Mouse (Mus musculus) forebrain, embryonic 13.5 days (tissue): ENCODE measurements around the gene Fam169a. TPM values are rescaled to one million over a fixed set of nuclear protein-coding genes. Genes with fewer than 3 reads are reported as not detected.
"Not testable (repeated sequence)": the region's sequence is repeated elsewhere in the genome, so short reads cannot be mapped to it uniquely, and the experiment has no call there.

Source experiments
- ATAC-seq: fragments of 200-750 bp; cut with Nextera tagmentation; 2 replicates; pipeline ENCODE4 v1.8.0; 2017
- H3K27ac ChIP-seq: fragments of 300-500 bp; sonication (generic); 2 replicates; pipeline ENCODE4 v1.5.1; 2015; ENCODE audit warnings: inconsistent platforms, mild to moderate bottlenecking, moderate library complexity
- H3K27me3 ChIP-seq: fragments of 300-500 bp; sonication (generic); 2 replicates; pipeline ENCODE4 v1.6.1; 2015; ENCODE audit warnings: mild to moderate bottlenecking, inconsistent platforms
- H3K36me3 ChIP-seq: fragments of 300-500 bp; sonication (generic); 2 replicates; pipeline ENCODE4 v1.6.1; 2015; ENCODE audit warnings: mild to moderate bottlenecking, inconsistent platforms; ENCODE audit not compliant: poor library complexity, severe bottlenecking
- H3K4me1 ChIP-seq: fragments of 300-500 bp; sonication (generic); 2 replicates; pipeline ENCODE4 v1.6.1; 2015; ENCODE audit warnings: inconsistent platforms
- H3K4me2 ChIP-seq: fragments of 300-500 bp; sonication (generic); 2 replicates; pipeline ENCODE4 v1.6.1; 2015; ENCODE audit warnings: inconsistent platforms, mild to moderate bottlenecking, moderate library complexity
- H3K4me3 ChIP-seq: fragments of 300-500 bp; sonication (generic); 2 replicates; pipeline ENCODE4 v1.5.1; 2015; ENCODE audit warnings: mild to moderate bottlenecking, inconsistent platforms
- H3K9ac ChIP-seq: fragments of 300-500 bp; sonication (generic); 2 replicates; pipeline ENCODE4 v1.6.1; 2015; ENCODE audit warnings: mild to moderate bottlenecking, inconsistent platforms
- H3K9me3 ChIP-seq: fragments of 300-500 bp; sonication (generic); replicated peaks from 2 replicates; pipeline ENCODE4 v1.6.1; 2016; ENCODE audit warnings: inconsistent platforms
- WGBS: fragments of 180-500 bp; shearing (Covaris S2); methylation state at CpG from one replicate; pipeline ENCODE4 v1.1.7; 2015; 5-methylcytosine and 5-hydroxymethylcytosine counted together
- polyA plus RNA-seq: library from polyadenylated mRNA; unstranded; fragments of >200 nt; fragmentation: Nextera tagmentation; extraction: Ambion mirVana; gene quantifications from 2 replicates; pipeline ENCODE4 v1.2.1, GENCODE M21; 2015

Fam169a gene
- polyA plus RNA-seq, 1 experiment from 2014 or later, result 9.5 TPM

DNA sequence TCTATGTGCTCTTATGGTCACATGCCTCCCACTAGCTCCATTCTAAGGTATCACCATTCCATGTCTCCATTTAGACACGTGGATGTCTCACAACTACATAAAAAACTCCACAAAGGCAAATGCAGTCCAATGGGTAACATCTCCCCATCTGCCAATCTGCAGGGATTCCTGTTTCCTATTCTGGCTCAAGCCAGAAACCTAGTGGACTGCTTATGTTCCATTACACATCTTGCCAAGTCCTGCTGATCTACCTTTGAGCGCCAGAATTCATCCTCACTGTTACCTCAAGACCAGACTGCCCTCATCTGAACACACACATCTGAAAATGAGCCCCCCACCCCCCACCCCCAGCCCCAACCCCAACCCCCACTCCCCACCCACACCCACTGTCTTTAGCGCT, 4.9 kb upstream of the Fam169a start:
- H3K27me3 ChIP-seq, result peaks cover 2% of the 10 kb centered on the region; the same call in 1 of the 2 replicates
- H3K36me3 ChIP-seq, result no peaks in the 10 kb centered on the region
- no peak for ATAC-seq
- WGBS, result 97% methylated on average over 3 of the region's 3 CpGs
- H3K4me2 ChIP-seq, result no peak overlapping the region
- H3K4me3 ChIP-seq, result no peak overlapping the region
- 0 out of 2 replicates have a peak, but pooled peaks cover 3% of the 10 kb centered on the region for H3K4me1 ChIP-seq
- no peak overlapping the region for H3K27ac ChIP-seq
- H3K9ac ChIP-seq, result no peak overlapping the region
- no peaks in the 10 kb centered on the region for H3K9me3 ChIP-seq

DNA sequence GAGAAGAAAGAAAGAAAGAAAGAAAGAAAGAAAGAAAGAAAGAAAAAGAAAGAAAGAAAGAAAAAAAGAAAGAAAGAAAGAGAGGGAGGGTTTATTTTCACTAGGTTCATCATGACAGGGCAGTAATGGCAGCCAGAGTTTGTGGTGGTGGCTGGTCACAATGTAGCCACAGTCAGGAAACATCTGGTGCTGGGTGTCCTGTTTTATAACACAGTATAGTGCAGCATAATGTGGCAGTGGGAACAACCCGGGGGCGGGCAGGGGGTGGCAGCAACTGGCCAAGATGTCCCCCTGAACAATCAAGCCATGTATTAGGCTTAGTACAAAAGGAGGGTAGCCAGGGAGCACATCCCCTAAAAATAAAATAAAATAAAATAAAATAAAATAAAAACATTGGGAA, 3.7 kb upstream of the Fam169a start:
- WGBS, result 96% methylated on average over 2 of the region's 2 CpGs
- Histone ChIP-seq H3K27me3 (peaks cover 12% of the 10 kb centered on the region), H3K36me3 (no peaks in the 10 kb centered on the region)

DNA sequence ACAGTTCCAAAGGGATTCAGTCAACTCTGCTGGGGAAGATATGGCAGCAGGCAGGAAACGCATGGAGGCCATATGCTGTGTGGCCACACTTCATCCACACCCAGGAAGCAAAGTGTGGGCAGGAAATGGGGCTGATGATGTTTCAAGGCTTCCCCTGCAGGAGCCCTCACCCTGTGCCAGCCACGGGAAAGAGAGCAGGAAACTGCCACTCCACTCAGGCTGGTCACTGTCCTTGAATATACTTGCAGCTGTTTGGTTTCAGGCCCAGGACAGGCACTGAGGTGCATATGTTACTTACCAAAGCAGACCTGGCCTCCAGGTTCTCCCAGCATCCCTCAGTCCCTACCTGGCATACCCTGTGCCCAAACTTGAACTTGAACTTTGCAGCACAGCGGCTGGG, 2.7 kb upstream of the Fam169a start:
- no peak overlapping the region; the same call in 1 of the 2 replicates for H3K9ac ChIP-seq
- 54% methylated on average over 3 of the region's 3 CpGs for WGBS
- H3K9me3 ChIP-seq, result no peaks in the 10 kb centered on the region
- H3K4me1 ChIP-seq, result 0 out of 2 replicates have a peak, but pooled peaks cover 5% of the 10 kb centered on the region
- no peak for ATAC-seq
- peaks cover 18% of the 10 kb centered on the region for H3K27me3 ChIP-seq
- H3K27ac ChIP-seq, result no peak overlapping the region
- no peaks in the 10 kb centered on the region for H3K36me3 ChIP-seq
- no peak overlapping the region for H3K4me3 ChIP-seq
- 0 out of 2 replicates have a peak overlapping the region, but pooled peaks have one; percentile 10 for H3K4me2 ChIP-seq

More for the DNA sequence above, 3.7 kb upstream of the Fam169a start:
- no peaks in the 10 kb centered on the region for H3K9me3 ChIP-seq
- no peak overlapping the region for H3K4me3 ChIP-seq
- no peak for ATAC-seq
- no peak overlapping the region for H3K4me2 ChIP-seq
- 0 out of 2 replicates have a peak, but pooled peaks cover 5% of the 10 kb centered on the region for H3K4me1 ChIP-seq
- no peak overlapping the region for H3K9ac ChIP-seq
- no peak overlapping the region for H3K27ac ChIP-seq

DNA sequence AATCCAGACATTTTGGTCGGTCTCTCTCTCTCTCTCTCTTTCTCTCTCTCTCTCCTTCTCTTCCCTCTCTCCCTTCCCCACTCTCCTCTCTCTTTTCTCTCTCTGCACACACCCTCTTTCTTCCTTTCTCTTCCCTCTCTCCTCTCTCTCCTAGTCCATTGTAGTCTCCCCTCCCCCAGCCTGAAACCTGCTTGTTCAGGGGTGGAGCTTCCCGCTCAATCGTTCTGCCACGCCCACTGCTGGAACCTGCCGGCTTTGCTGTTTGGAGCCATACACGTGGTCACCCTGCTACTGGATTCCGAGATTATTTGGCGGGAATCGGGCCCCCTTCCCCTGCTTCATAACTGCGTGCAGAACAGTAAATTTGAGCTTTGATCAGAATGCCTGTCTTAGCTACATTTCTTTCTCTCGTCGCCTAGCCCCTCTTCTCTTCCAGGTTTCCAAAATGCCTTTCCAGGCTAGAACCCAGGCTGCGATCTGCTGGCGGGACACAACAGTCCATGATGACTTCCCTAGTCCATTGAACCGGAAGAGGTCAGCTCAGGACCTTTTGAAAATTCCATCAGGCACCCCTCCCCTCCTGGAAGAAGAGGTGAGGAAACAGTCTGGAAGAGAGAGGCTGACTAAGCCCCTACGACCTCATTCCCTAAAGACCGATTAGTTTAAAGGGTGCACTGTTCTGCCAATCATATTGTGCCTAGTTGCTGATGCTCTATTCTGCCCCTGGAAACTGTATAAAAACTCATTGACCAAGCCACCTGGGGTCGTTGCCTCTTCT, 2.1 kb upstream of the Fam169a start:
- H3K27ac ChIP-seq, H3K4me1 ChIP-seq, ATAC-seq, H3K4me3 ChIP-seq, H3K9ac ChIP-seq, H3K36me3 ChIP-seq, H3K9me3 ChIP-seq: not testable (repeated sequence)
- H3K4me2 ChIP-seq, result 0 out of 2 replicates have a peak overlapping the region, but pooled peaks have one; percentile 10
- 40% methylated on average over 18 of the region's 18 CpGs for WGBS
- H3K27me3 ChIP-seq, result peaks cover 23% of the 10 kb centered on the region

DNA sequence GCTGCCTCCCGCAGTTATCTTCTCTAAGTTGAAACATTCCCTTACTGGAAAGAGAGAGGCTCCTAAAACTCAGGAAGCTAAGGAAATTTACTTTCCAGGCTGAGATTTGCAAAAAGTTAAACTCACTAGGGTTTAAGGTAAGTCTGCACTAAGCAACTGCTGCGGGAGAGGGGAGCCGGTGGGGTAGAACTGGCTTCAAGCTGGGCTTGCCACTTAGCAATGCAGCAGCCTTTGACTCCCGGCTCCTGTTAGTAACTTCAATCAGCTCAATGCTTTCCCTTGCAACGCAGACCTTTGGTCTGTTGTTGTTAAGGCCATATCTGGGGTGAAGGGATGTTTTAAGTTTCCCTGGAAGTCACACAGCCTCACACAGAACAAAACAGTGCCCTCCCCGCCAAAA, 605 bp downstream of the Fam169a start:
- no peaks in the 10 kb centered on the region for H3K9me3 ChIP-seq
- H3K27ac ChIP-seq, result no peak overlapping the region
- ATAC-seq, result no peak
- H3K27me3 ChIP-seq, result peaks cover 25% of the 10 kb centered on the region
- H3K4me1 ChIP-seq, result peaks cover 8% of the 10 kb centered on the region; the same call in 1 of the 2 replicates
- H3K4me3 ChIP-seq, result no peak overlapping the region
- no peaks in the 10 kb centered on the region for H3K36me3 ChIP-seq
- H3K9ac ChIP-seq, result no peak overlapping the region
- H3K4me2 ChIP-seq, result no peak overlapping the region
- WGBS, result 5% methylated on average over 6 of the region's 6 CpGs

DNA sequence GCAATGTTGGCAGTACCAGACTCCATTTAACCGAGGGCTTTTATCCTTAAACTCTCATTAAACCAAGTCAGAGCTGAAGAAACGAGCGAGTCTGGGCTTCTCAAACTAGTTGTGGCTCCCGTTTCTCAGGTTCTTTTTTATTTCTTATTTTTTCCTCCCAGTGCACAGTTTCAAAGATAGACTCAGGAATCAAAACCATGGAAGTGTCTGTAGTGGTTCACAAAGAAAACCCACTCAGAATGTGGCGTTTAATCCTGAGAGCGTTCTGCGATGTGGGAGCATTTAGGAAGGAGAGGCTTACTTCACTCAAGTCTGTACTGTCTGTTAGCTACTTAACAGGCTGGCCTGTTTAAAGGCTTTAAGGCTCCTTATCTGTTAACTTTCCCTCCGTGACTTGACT, 1.1 kb downstream of the Fam169a start:
- H3K4me2 ChIP-seq, result no peak overlapping the region
- no peak overlapping the region for H3K27ac ChIP-seq
- no peaks in the 10 kb centered on the region for H3K9me3 ChIP-seq
- H3K27me3 ChIP-seq, result peaks cover 25% of the 10 kb centered on the region
- ATAC-seq, result no peak
- no peaks in the 10 kb centered on the region for H3K36me3 ChIP-seq
- 24% methylated on average over 8 of the region's 8 CpGs for WGBS
- peaks cover 8% of the 10 kb centered on the region; the same call in 1 of the 2 replicates for H3K4me1 ChIP-seq
- no peak overlapping the region for H3K4me3 ChIP-seq
- H3K9ac ChIP-seq, result no peak overlapping the region

DNA sequence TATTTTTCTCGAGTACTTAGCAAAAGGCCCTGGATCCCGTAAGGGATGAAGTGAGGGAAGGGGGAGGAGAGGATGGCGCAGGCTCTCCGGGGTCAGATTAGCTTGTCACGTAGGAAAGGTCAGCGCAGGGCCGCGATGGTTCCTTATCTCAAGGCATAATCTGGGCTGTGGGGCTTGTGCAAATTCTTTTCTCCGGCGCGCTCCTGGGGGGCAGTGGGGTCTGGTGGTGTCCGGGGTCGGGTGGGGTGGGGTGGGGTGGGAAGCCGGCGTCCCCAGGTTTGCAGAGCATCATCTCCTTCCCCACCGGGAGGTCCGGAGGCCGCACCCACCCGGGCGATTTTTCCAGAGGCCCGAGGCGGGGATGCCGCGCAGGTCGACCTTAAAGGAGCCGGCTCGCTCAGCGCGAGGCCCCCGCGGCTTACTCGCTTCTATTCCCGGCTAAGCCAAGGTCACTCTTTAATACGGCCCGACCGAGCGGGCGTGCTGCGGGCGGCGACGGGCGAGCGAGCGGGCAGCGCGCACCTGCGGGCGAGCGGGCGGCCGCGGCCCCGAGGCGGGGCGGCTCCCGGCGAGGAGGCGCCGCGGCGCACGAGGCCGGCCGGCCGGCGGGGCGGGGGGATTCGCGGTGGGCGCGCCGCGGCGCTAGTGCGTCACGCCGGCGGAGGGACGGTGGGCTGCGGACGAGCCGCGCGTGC, 4.0 kb downstream of the Fam169a start:
- H3K36me3 ChIP-seq, result no peaks in the 10 kb centered on the region
- peaks cover 8% of the 10 kb centered on the region; the same call in 1 of the 2 replicates for H3K4me1 ChIP-seq
- H3K27me3 ChIP-seq, result peaks cover 25% of the 10 kb centered on the region
- H3K4me2 ChIP-seq, result peak overlapping the region; percentile 86
- peak overlapping the region; percentile 77 for H3K9ac ChIP-seq
- ATAC-seq, result peak; percentile 85
- WGBS, result under 1% methylated on average over 83 of the region's 85 CpGs
- H3K9me3 ChIP-seq, result no peaks in the 10 kb centered on the region
- peak overlapping the region; percentile 71 for H3K4me3 ChIP-seq
- peak overlapping the region; percentile 69 for H3K27ac ChIP-seq

DNA sequence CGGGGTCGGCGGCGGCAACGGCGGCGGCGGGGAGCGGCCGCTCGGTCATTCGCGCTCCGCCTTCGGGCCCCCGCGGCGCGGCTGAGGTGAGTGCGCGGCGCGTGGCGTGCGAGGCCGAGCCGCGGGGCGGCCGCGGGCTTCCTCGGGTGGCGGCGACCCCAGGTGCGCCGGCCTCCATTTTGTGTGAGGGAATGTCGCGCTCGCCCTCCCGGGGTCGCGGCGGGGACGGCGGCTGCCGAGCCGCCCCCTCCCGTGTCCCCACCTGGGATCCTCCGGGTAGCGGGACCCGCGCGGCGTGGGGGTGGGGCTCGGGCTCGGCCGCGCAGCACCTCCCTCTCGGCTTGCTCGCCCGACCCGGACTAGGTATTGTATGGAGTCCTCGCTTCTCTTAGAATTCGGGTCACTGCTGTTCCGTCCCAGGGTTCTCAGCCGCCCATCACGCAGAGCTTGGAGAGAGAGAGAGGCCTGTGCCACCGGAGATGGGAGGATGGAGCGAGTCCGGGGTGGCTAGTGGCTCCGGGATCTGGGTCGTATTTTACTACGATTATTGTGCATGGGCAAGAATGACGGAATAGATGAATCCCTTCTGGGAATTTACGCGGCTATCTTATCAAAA, 4.6 kb downstream of the Fam169a start:
- H3K36me3 ChIP-seq, result no peaks in the 10 kb centered on the region
- peaks cover 8% of the 10 kb centered on the region; the same call in 1 of the 2 replicates for H3K4me1 ChIP-seq
- peak overlapping the region; percentile 71 for H3K4me3 ChIP-seq
- peak overlapping the region; percentile 77 for H3K9ac ChIP-seq
- 1% methylated on average over 57 of the region's 76 CpGs for WGBS
- no peaks in the 10 kb centered on the region for H3K9me3 ChIP-seq
- H3K4me2 ChIP-seq, result peak overlapping the region; percentile 86
- ATAC-seq, result peak; percentile 85
- peak overlapping the region; percentile 69 for H3K27ac ChIP-seq
- peaks cover 23% of the 10 kb centered on the region for H3K27me3 ChIP-seq

DNA sequence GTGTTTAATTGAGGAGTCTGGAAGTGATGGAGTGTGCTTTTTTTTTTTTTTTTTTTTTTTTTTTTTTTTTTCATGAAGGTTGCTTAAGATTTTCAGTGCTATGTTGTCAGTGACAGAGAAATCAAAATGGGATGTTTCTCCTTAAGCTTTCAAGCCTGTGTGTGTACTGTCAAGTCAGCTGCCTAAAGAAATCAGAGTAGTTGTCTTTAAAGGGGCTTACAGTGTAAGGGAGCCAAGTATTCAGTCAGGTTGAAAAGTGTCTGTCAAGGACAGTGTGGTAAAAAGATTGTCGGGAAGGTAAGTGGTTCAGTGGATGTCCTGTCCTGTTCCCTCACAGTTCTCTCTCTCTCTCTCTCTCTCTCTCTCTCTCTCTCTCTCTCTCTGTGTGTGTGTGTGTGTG, 6.4 kb downstream of the Fam169a start:
- Histone ChIP-seq H3K9ac (no peak overlapping the region), H3K27me3 (peaks cover 13% of the 10 kb centered on the region), H3K4me1 (peaks cover 3% of the 10 kb centered on the region; the same call in 1 of the 2 replicates), H3K9me3 (no peaks in the 10 kb centered on the region), H3K36me3 (no peaks in the 10 kb centered on the region), H3K27ac (no peak overlapping the region), H3K4me2 (no peak overlapping the region), H3K4me3 (no peak overlapping the region)
- WGBS, result 40% methylated on average over 1 of the region's 1 CpGs
- no peak for ATAC-seq

DNA sequence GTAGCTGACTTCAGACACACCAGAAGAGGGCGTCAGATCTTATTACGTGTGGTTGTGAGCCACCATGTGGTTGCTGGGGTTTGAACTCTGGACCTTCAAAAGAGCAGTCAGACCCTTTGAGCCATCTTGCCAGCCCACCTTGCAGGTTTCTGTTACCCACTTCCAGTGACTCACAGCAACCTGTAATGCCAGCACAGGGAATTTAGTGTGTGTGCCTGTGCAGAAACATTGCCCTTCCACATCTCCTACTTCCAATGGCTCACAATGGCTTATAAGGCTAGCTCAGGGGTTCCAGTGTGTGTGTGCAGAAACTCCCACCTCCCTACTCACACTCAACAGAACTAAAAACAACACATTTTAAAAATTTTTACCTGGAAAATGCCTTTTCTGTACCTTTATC, 10.5 kb downstream of the Fam169a start:
- H3K9me3 ChIP-seq, result no peaks in the 10 kb centered on the region
- no peak for ATAC-seq
- H3K27me3 ChIP-seq, result no peaks in the 10 kb centered on the region; the same call in 1 of the 2 replicates
- no peak overlapping the region for H3K4me3 ChIP-seq
- no peaks in the 10 kb centered on the region for H3K36me3 ChIP-seq
- H3K4me2 ChIP-seq, result no peak overlapping the region
- H3K4me1 ChIP-seq, result no peaks in the 10 kb centered on the region
- no peak overlapping the region for H3K9ac ChIP-seq
- H3K27ac ChIP-seq, result no peak overlapping the region
- 96% methylated on average over 2 of the region's 2 CpGs for WGBS

DNA sequence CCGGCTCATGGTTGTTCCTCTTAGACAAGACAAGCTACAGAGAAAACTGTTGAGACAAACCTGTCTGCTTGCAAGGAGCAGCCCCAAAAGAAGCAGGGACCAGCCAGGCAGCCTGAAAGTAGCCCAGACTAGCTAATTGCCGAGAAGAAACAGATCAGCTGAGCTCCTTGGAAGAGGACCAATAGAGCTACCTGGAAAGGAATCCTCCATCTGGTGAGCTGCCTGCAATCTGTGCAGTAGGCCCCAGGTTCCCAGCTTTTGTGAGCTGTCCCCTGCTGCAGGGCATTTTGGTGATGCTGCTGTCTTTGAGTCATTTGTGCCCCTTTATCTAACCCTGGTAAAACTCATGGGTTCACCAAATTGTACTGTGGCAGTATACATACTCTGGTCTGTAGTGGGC, 13.1 kb downstream of the Fam169a start:
- H3K27ac ChIP-seq, result no peak overlapping the region
- ATAC-seq, result no peak
- H3K9ac ChIP-seq, result no peak overlapping the region
- 80% methylated on average over 2 of the region's 2 CpGs for WGBS
- H3K4me3 ChIP-seq, result no peak overlapping the region
- no peaks in the 10 kb centered on the region for H3K9me3 ChIP-seq
- no peaks in the 10 kb centered on the region for H3K4me1 ChIP-seq
- no peaks in the 10 kb centered on the region for H3K36me3 ChIP-seq
- no peak overlapping the region for H3K4me2 ChIP-seq
- H3K27me3 ChIP-seq, result no peaks in the 10 kb centered on the region

DNA sequence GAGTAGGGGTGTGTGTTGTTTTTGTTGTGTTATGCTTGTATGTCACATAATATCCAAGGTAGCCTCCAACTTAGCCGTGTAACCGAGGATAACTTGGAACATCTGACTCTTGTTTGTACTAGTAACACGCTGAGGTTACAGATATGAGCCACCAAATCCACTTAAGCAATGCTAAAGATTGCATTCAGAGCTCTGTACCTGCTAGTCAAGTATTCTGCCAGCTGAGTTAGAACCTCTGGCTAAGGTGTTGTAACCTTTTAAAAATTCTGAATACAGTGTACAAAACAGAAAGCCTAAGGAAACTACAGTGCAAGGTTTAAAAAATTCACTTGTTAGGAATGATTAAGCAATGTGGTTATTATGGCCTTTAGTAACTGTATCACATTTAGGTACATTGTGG, 13.5 kb downstream of the Fam169a start:
- Histone ChIP-seq H3K4me2 (no peak overlapping the region), H3K9ac (no peak overlapping the region), H3K36me3 (no peaks in the 10 kb centered on the region), H3K4me1 (no peaks in the 10 kb centered on the region), H3K4me3 (no peak overlapping the region), H3K9me3 (no peaks in the 10 kb centered on the region), H3K27ac (no peak overlapping the region), H3K27me3 (no peaks in the 10 kb centered on the region)
- 95% methylated on average over 3 of the region's 3 CpGs for WGBS
- no peak for ATAC-seq
